Mouse (Mus musculus): ENCODE measurements around the gene Irf2bpl. TPM values are rescaled to one million over a fixed set of nuclear protein-coding genes. Genes with fewer than 3 reads are reported as not detected.

The Irf2bpl gene
- total RNA-seq, 2 experiments from 2014 or later = 42.9 to 46.7 TPM

GRCm38 (mm10) chr12:86886446-86886965, 1.9 kb upstream of the Irf2bpl start:
- DNase-seq = no peak

GRCm38 (mm10) chr12:86885746-86886145, 1.1 kb upstream of the Irf2bpl start:
- DNase-seq = no peak

- no peak for DNase-seq
These were observed 738 bp upstream of the Irf2bpl start for GRCm38 (mm10) chr12:86885336-86885735.

- DNase-seq = peak; percentile 78
These were observed 1.1 kb downstream of the Irf2bpl start for GRCm38 (mm10) chr12:86883280-86884196.

- DNase-seq = no peak
These were observed 1.6 kb downstream of the Irf2bpl start for GRCm38 (mm10) chr12:86883019-86883279.

- DNase-seq = peak; percentile 73
These were observed 2.1 kb downstream of the Irf2bpl start for GRCm38 (mm10) chr12:86882279-86883018.

- DNase-seq = no peak
These were observed 2.8 kb downstream of the Irf2bpl start for GRCm38 (mm10) chr12:86881809-86882278.

GRCm38 (mm10) chr12:86880090-86880723, 4.4 kb downstream of the Irf2bpl start:
- no peak for DNase-seq

- peak; percentile 3 for DNase-seq
These were observed 5.0 kb downstream of the Irf2bpl start for GRCm38 (mm10) chr12:86879446-86880085.

GRCm38 (mm10) chr12:86878426-86879353, 5.9 kb downstream of the Irf2bpl start:
- peak; percentile 7 for DNase-seq

- DNase-seq = no peak
These were observed 7.6 kb downstream of the Irf2bpl start for GRCm38 (mm10) chr12:86876981-86877380.

GRCm38 (mm10) chr12:86876116-86876515, 8.5 kb downstream of the Irf2bpl start:
- DNase-seq = no peak

- DNase-seq = no peak
These were observed 12.1 kb downstream of the Irf2bpl start for GRCm38 (mm10) chr12:86872335-86873040.

- DNase-seq = no peak
These were observed 12.8 kb downstream of the Irf2bpl start for GRCm38 (mm10) chr12:86871666-86872334.

GRCm38 (mm10) chr12:86870996-86871395, 13.6 kb downstream of the Irf2bpl start:
- DNase-seq = no peak

- no peak for DNase-seq
These were observed 14.8 kb downstream of the Irf2bpl start for GRCm38 (mm10) chr12:86869761-86870160.

- DNase-seq = peak; percentile 57
These were observed 17.1 kb downstream of the Irf2bpl start for GRCm38 (mm10) chr12:86867271-86868223.

GRCm38 (mm10) chr12:86864316-86865020, 20.1 kb downstream of the Irf2bpl start:
- no peak for DNase-seq
